Mouse (Mus musculus) forebrain, embryonic 10.5 days (tissue): ENCODE data around the gene Atad3a. TPM values are rescaled to one million over a fixed set of nuclear protein-coding genes. Genes with fewer than 3 reads are reported as not detected.

Experiments used
- DNase-seq: peaks from one replicate; pipeline ENCODE4 v3.0.0-alpha.2; 2017; ENCODE audit warnings: low spot score; ENCODE audit errors: extremely low spot score
- H3K27ac ChIP-seq: fragments of 300-500 bp; sonication (generic); 2 replicates; pipeline ENCODE4 v1.5.1; 2016; ENCODE audit warnings: mild to moderate bottlenecking
- H3K27me3 ChIP-seq: fragments of 300-500 bp; sonication (generic); 2 replicates; pipeline ENCODE4 v1.6.1; 2016; ENCODE audit warnings: mild to moderate bottlenecking; ENCODE audit not compliant: poor library complexity, severe bottlenecking
- H3K36me3 ChIP-seq: fragments of 300-500 bp; sonication (generic); replicated peaks from 2 replicates; pipeline ENCODE4 v1.6.1; 2016; ENCODE audit warnings: mild to moderate bottlenecking, moderate library complexity
- H3K4me1 ChIP-seq: fragments of 300-500 bp; sonication (generic); 2 replicates; pipeline ENCODE4 v1.6.1; 2016
- H3K4me3 ChIP-seq: fragments of 300-500 bp; sonication (generic); 2 replicates; pipeline ENCODE4 v1.5.1; 2016; ENCODE audit warnings: mild to moderate bottlenecking, moderate library complexity
- H3K9me3 ChIP-seq: fragments of 300-500 bp; sonication (generic); 2 replicates; pipeline ENCODE4 v1.6.1; 2016; ENCODE audit warnings: mild to moderate bottlenecking, moderate library complexity
- WGBS: fragments of 180-500 bp; shearing (Covaris S2); methylation state at CpG from one replicate; pipeline ENCODE4 v1.1.7; 2016; 5-methylcytosine and 5-hydroxymethylcytosine counted together
- polyA plus RNA-seq: library from polyadenylated mRNA; unstranded; fragments of >200 nt; fragmentation: Nextera tagmentation; extraction: Ambion mirVana; gene quantifications from 2 replicates; pipeline ENCODE4 v1.2.1, GENCODE M21; 2016

Atad3a gene
- polyA plus RNA-seq, 1 experiment from 2014 or later = 149 TPM

DNA sequence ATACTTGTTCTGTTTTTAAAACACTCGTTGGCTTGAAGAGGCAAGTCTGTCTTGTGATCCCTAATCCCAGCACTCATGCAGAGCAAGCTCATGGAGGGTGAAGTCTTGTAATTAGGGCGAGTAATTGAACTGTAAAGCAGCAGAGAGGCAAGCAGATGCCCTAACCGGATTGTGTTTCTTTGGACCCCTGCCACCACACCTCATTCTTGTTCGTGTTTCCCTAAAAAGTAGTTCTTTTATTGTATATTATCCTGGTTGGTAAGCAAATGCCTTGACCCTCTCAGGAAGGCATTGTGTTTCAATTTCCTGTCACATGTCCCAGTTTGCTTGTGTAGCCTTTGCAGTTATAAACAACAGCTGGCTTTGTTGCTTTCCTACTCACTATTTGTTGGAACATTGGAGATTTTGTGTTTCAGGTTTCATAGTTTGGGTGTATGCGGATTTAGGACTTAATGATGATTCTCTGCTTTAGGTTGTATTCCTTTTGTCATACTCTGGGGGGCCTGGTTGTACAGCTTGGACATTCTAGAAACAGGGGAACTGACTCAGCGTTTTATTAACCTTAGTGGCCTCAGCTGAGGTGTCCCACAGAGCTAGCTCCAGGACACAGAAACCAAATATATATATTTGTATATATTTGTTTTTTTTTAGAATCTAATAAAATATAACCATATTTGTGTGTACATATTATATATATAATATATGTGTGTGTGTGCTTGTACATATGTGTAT is 50.2 kb downstream of the Atad3a start:
- H3K27ac ChIP-seq = no peak overlapping the region
- no peaks in the 10 kb centered on the region for H3K27me3 ChIP-seq
- H3K9me3 ChIP-seq = no peaks in the 10 kb centered on the region
- H3K4me3 ChIP-seq = no peak overlapping the region
- 57% methylated on average over 6 of the region's 6 CpGs for WGBS
- DNase-seq = no peak
- peaks cover 23% of the 10 kb centered on the region for H3K4me1 ChIP-seq
- peaks cover 27% of the 10 kb centered on the region for H3K36me3 ChIP-seq

DNA sequence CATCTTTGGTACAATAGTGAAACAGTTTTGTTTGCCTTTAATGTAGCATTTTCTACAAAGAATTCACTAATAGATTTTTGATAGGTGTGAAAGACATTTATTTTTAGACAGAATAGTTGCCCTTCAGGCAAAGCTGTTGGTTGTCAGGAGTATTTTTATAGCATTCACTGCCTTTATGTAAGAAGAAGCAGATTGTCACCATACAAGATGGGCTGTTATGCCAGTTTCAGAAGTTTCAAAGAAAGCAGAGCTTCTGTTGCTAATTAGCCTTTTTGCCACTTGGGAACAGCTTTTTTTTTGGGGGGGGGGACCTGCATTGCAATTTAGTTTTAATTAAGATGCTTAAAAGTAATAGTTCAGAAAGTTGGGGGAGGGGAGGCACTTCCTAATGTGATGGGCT is 51.9 kb downstream of the Atad3a start:
- Histone ChIP-seq H3K27ac (no peak overlapping the region), H3K4me3 (no peak overlapping the region), H3K36me3 (peaks cover 10% of the 10 kb centered on the region), H3K9me3 (no peaks in the 10 kb centered on the region), H3K4me1 (peaks cover 29% of the 10 kb centered on the region), H3K27me3 (no peaks in the 10 kb centered on the region)
- DNase-seq = no peak

DNA sequence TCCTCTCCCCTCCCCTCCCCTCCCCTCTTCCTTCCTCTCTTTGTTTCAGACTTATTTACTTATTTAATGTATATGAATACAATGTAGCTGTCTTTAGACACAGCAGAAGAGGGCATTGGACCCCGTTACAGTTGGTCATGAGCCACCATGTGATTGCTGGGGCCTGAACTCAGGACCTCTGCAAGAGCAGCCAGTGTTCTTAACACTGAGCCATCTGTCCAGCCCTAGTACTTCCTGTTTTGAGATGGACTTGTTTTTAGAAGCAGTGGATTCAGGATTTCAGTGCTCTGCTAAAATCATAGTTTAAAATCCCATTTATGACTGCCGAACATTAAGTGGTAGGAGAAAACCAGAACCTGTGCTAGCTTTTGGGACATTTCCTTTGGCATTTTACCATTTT is 52.3 kb downstream of the Atad3a start:
- Histone ChIP-seq H3K4me3 (no peak overlapping the region), H3K27me3 (no peaks in the 10 kb centered on the region), H3K4me1 (peaks cover 33% of the 10 kb centered on the region), H3K36me3 (peaks cover 8% of the 10 kb centered on the region), H3K27ac (no peak overlapping the region), H3K9me3 (no peaks in the 10 kb centered on the region)
- 90% methylated on average over 2 of the region's 2 CpGs for WGBS
- DNase-seq = no peak

DNA sequence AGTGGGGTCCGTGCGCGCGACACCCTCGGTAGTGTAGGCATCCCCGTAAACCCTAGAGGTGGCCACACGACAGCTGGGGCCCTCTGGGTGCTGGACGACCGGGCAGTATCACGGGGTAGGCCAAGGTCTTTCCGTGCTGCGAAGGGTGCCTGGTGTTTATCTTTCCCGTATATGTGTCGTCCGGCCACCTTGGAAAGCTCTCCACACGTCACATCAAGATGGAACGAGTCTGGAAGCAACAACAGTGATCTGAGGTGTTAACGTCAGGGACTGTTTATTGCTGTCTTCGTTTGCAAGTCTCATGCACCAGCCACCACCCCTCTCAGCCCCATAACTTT is 55.3 kb downstream of the Atad3a start:
- Histone ChIP-seq H3K4me1 (peaks cover 30% of the 10 kb centered on the region), H3K27me3 (no peaks in the 10 kb centered on the region), H3K36me3 (peaks cover 4% of the 10 kb centered on the region; the same call in 1 of the 2 replicates), H3K27ac (peak overlapping the region; percentile 96), H3K9me3 (no peaks in the 10 kb centered on the region), H3K4me3 (peak overlapping the region; percentile 100)
- under 1% methylated on average over 19 of the region's 19 CpGs for WGBS
- no peak for DNase-seq

DNA sequence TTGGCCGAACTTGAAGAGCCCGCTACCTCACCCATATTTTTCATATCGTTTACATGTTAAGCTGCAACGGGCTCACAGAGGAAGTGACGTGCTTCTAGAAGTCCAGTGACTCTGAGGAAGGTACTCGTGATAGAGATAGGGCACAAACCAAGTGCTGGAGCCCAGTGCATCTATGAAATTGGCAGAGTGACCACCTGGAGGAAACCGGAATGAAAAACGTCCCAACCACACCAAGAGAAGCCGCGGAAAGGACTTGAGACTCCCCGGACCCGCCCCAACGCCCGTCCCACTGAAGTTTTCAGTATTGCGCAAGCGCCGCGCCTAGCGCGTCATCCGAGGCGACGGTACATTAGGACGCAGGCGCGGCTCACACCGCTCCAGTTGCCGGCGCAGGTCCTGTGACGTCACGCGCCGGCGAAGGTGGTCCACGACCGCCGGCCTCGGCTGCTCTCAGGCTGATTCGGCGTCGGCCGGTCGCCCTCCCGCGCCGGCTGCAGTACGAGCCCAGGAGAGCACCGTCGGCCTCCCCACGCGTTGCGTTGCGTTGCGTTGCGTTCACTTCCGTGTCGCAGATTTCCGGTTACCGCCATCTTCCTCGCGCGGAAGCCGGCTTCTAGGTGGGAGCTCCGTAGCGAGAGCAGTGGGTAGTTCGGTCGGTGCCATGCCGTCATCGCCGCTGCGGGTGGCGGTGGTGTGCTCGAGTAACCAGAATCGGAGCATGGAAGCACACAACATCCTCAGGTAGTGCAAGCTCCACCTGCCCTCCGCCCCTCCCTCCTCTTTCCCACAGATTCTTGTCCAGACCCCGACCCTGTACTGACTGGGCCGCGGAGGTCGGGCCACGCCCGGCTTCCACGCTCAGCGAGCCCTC is 55.9 kb downstream of the Atad3a start, which contains the start of gene Ssu72:
Gene Ssu72 (plus strand): TSS at position 80 of the 871 bp plus-strand sequence.
- Histone ChIP-seq H3K27ac (peak within 1 kb of the TSS; percentile 96), H3K36me3 (peaks cover 4% of the 10 kb centered on the region; the same call in 1 of the 2 replicates), H3K4me3 (peak within 1 kb of the TSS; percentile 100), H3K4me1 (peaks cover 24% of the 10 kb centered on the region), H3K27me3 (no peaks in the 10 kb centered on the region), H3K9me3 (no peaks in the 10 kb centered on the region)
- DNase-seq = peak; percentile 94
- under 1% methylated on average over 83 of the region's 83 CpGs for WGBS

DNA sequence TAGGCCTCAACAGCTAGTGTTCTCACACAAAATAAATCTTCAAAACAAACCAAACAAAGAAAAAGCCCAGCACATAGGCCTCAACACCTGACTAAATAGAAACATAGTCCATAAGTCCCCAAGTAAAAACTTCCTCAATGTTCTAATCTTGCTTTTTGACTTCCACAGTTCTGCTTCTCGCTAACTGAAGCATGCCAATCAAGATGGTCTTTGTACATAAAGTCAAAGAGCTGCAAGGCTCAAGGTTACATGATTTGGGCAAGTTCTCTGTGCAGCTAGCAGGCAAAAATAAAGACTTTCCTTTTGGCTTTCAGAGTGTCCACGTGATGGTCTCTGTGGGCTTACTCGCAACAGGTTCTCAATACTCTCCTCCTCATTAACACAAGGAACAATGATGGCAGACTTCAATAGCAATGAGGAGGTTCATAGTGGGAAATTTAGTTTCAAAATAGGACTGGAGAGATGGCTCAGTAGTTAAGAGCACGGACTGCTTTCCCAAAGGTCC is 57.4 kb downstream of the Atad3a start:
- WGBS = 92% methylated on average over 4 of the region's 4 CpGs
- DNase-seq = no peak
- H3K27ac ChIP-seq = no peak overlapping the region
- H3K4me1 ChIP-seq = peaks cover 24% of the 10 kb centered on the region
- no peaks in the 10 kb centered on the region for H3K9me3 ChIP-seq
- no peaks in the 10 kb centered on the region for H3K27me3 ChIP-seq
- H3K36me3 ChIP-seq = no peaks in the 10 kb centered on the region
- peak overlapping the region; percentile 100; the same call in 1 of the 2 replicates for H3K4me3 ChIP-seq

DNA sequence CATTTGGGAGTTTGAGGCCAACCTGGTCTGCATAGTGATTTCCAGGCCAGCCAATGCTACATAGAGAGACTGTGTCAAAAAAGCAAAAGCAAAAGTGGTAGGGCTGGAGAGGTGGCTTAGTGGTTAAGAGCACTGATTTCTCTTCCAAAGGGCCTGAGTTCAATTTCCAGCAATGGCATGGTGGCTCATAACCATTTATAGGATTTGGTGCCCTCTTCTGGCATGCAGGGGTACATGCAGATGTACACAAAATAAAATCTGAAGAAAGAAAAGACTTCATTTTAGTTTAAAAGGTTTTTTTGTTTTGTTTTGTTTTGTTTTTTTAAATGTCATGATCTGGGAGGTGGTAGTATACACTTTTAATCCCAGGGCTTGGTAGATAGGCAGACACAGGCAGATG is 60.5 kb downstream of the Atad3a start:
- Histone ChIP-seq H3K9me3 (no peaks in the 10 kb centered on the region), H3K4me1 (peaks cover 15% of the 10 kb centered on the region), H3K27me3 (peaks cover 18% of the 10 kb centered on the region), H3K27ac (no peak overlapping the region), H3K4me3 (no peak overlapping the region), H3K36me3 (no peaks in the 10 kb centered on the region)
- DNase-seq = no peak

DNA sequence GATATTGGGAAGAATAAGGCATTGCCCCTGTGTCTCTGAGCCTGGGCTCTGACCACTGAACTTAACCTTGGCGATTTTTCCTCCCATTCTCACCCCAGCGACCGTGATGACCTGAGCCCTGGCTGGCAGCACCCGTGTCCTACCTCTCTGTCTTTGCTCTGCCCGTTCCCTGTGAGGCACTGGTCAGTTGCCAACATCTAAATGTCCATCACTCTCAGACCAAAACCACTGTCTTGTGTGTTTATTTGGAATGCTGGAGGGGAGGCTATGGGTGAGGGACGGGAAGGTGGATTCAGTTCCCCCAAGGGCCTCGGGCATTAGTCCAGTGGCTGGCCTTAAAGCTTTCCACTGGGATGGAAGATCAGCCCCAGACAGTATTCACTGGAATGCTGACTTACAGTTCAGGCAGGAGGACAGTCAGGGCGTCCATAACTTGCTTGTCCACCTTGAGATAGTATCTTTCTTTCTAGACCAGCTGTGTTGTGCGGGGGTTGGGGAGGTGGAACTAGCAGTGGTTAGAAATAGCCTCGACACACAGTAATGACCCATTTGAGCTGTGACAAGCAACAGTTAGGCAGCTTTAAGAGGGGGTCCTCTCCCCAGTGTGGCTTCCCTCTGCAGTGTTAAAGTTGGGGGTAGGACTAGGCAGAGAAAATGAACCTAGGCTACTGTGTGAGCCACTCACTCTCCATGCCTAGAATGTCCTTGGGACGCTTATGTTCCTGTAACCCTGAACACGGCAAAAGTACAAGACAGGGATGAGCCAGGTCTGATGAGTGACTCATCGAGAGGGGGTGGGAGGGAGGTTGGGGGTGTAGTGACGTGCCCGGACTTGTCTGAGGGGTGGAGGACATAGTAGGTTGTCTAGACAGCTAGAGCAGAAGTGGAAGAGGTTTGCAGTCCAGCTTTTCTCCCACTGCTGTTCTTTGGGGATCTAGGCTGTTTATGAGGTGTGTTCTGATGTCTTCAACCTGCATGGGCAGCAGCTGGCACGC is 64.3 kb downstream of the Atad3a start:
- H3K27me3 ChIP-seq = peaks cover 46% of the 10 kb centered on the region
- no peak for DNase-seq
- H3K27ac ChIP-seq = no peak overlapping the region
- peaks cover 23% of the 10 kb centered on the region for H3K4me1 ChIP-seq
- H3K9me3 ChIP-seq = no peaks in the 10 kb centered on the region
- 78% methylated on average over 16 of the region's 16 CpGs for WGBS
- no peak overlapping the region for H3K4me3 ChIP-seq
- no peaks in the 10 kb centered on the region for H3K36me3 ChIP-seq

DNA sequence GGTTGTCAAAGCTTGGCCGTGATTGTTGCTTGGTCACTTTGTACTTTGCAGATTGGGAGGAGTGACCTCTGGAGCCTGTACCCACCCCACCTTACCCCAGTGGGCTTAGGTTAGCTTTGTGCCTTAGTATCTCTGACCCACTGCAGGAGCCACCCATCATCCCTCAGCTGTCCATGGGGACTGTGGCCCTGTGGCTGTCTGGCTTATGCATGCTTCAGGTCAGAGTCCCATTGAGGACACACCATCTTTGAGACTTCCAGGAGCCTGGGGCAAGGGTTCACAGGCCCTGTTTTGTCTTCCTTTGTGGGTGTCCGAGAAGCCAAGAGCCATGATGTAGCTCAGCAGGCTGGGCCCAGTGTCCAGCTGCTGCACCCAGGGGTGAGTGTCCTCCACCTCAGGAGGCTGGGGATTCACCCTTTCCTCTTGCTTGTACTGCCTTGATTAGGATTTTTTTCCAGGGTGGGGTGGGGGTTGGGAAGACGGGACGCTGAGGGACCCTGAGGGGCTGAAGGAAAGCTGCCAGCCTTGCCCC is 65.3 kb downstream of the Atad3a start:
- H3K4me3 ChIP-seq = peak overlapping the region; percentile 82
- peaks cover 46% of the 10 kb centered on the region for H3K27me3 ChIP-seq
- peaks cover 23% of the 10 kb centered on the region for H3K4me1 ChIP-seq
- no peaks in the 10 kb centered on the region for H3K9me3 ChIP-seq
- H3K36me3 ChIP-seq = no peaks in the 10 kb centered on the region
- H3K27ac ChIP-seq = no peak overlapping the region
- no peak for DNase-seq
- 83% methylated on average over 4 of the region's 4 CpGs for WGBS

DNA sequence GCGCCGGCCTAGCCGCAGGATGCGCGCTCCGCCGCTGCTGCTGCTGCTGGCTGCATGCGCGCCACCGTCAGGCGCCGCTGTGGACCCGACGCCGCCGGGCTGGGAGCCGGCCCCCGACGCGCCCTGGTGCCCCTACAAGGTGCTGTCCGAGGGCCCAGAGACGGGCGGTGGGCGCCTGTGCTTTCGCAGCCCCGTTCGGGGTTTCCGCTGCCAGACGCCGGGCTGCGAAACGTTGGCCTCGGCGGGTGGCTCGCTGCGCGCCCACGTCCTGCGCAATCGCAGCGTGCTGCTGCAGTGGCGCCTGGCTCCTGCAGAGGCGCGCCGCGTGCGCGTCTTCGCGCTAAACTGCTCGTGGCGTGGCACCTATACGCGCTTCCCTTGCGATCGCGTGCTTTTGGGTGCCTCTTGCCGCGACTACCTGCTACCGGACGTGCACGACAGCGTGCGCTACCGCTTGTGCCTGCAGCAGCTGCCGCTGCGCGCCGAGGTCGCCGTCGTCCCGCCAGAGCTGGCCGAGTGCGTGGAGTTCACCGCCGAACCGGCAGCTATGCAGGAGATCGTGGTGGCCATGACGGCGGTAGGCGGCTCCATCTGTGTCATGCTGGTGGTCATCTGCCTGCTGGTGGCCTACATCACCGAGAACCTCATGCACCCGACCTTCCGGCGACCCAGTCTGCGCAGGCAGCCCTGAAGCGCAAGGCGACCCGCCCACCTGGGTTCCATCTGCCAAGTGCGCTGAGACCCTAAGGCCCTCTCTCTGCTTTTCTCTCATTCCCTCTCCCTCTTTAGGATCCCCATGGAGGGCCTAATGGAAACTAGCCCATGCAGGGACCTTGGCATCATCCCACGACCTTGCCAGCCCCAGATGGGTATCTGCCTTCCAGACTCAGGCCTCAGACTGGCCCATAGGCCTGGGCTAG is 66.2 kb downstream of the Atad3a start:
- H3K4me3 ChIP-seq = peak overlapping the region; percentile 82
- no peaks in the 10 kb centered on the region for H3K36me3 ChIP-seq
- no peaks in the 10 kb centered on the region for H3K9me3 ChIP-seq
- peak; percentile 49 for DNase-seq
- H3K27me3 ChIP-seq = peaks cover 46% of the 10 kb centered on the region
- H3K4me1 ChIP-seq = peaks cover 23% of the 10 kb centered on the region
- WGBS = under 1% methylated on average over 92 of the region's 92 CpGs
- peak overlapping the region; percentile 82 for H3K27ac ChIP-seq

DNA sequence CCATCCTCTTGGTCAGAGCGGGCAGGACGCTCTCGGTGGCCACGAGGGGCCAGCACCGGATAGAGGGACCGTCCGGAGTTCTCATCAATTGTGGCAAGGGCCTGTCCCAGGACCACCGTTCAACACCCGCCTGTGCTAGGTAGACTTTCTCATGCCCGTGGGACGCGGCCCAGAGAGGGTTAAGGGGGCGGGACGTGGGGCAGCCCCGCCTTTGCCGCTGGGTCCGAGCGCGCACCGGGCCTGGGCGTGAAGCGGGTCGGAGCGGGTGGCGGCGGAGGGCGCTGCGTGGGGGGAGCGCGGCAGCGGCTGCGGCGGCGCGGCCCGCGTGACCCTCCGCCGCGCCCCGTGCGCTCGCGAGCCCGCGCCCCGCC is 66.8 kb downstream of the Atad3a start, which contains the start of gene Fndc10:
Gene Fndc10 (plus strand): TSS at position 232 of the 371 bp plus-strand sequence.
- Histone ChIP-seq H3K4me1 (peaks cover 23% of the 10 kb centered on the region), H3K36me3 (no peaks in the 10 kb centered on the region), H3K27ac (peak within 1 kb of the TSS; percentile 82), H3K4me3 (peak within 1 kb of the TSS; percentile 82), H3K27me3 (peaks cover 46% of the 10 kb centered on the region), H3K9me3 (no peaks in the 10 kb centered on the region)
- WGBS = under 1% methylated on average over 47 of the region's 47 CpGs
- peak; percentile 69 for DNase-seq
